Mouse (Mus musculus): Measurements from ENCODE around the gene Cry2.
"Not testable (repeated sequence)": the region's sequence is repeated elsewhere in the genome, so short reads cannot be mapped to it uniquely, and the experiment has no call there.

Gene Cry2

GRCm38 (mm10) chr2:92422388-92423135 lies 11.3 kb downstream of the Cry2 start:
- no peak for DNase-seq (ENCODE audit: low spot score)

DNA sequence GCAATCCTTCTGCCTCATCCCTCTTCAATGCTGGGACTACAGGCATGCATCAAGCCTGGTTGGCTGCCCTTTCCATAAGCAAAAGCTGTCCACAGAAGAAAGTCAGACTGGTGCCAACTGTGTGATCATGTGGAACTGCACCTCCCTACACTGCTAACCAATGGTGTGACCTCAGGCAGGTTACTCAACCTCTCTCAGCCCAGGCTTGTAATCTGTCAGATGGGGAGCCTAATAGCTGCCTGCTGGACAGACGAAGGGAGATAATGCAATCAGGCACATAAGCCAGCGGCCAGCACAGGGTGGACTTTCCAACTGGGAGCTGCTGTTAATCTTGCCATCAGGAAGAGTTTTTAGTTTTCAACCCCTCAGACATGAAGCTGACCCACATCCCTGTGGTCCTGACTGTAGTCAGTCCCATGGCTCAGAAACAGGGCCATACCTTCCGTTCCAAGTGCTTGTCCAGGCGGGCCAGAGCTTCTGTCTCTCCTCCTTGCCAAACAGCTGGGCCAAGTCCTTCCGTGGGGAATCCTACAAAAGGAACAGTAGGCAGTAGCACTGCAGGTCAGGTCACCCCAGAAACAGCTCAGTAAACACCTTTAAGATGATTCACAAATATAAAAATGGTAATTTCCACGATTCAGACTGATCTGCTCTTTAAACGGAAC lies 12.0 kb downstream of the Cry2 start:
- no peak for DNase-seq (ENCODE audit: low spot score)

DNA sequence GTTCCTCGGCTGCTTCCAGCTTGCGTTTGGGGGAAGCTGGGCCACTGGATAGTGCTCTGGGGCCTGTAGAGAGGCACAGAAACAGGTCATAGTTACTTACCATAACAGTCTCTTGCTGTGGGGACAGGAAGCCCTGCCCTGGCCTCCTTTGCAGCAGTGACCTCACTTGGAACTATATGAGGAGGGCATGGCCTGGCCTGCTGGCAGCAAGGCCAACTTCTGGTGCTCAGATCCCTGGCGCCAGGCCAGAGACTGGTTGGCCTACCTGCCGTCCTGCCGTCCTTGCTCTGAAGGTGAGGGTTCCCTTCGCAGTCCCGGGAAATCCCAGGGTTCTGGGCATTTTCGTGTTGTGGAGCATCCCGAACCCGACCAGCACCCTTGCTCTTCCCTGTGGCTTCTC lies 22.1 kb downstream of the Cry2 start:
- no peak for DNase-seq (ENCODE audit: low spot score)

GRCm38 (mm10) chr2:92408309-92409045 lies 25.4 kb downstream of the Cry2 start:
- no peak for DNase-seq (ENCODE audit: low spot score)

DNA sequence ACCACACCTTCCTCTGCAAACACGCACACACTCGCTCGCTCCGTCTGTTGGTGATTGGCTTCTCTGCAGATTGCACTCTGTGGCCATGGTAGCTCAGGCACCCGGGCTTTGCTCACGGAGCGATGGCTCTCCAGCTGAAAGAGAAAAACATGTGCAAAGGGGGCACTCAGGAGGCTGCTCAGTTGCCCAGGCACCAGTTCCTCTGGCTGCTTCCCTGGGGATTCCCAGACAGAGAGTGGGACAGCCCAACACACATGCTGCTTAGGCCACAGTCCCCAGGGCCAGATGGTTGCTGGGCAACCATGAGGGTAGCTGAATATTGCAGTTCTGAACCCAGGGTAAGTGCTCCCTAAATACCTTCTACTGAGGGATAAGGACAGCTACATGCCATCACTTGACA lies 28.2 kb downstream of the Cry2 start:
- no peak for DNase-seq (ENCODE audit: low spot score)

DNA sequence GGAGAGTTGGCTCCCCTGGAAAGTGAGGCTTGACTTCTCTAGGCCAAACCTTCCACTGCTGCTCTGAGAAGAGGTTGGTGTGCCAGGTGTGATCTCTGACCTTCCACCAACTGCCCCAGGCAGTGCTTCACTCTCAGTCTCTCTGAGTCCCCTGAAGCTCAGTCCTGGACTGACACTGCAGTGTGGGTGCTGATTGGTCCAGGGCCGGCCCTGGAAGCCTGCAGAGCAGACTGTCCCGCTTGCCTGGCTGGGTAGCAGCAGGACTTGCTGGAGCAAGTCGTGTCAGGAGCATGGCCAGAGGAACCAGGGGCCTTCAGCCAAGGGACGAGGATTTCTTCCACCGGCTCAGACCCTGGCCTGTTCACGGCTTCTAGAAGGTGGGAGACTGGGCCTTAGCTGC lies 29.1 kb downstream of the Cry2 start:
- no peak for DNase-seq (ENCODE audit: low spot score)

DNA sequence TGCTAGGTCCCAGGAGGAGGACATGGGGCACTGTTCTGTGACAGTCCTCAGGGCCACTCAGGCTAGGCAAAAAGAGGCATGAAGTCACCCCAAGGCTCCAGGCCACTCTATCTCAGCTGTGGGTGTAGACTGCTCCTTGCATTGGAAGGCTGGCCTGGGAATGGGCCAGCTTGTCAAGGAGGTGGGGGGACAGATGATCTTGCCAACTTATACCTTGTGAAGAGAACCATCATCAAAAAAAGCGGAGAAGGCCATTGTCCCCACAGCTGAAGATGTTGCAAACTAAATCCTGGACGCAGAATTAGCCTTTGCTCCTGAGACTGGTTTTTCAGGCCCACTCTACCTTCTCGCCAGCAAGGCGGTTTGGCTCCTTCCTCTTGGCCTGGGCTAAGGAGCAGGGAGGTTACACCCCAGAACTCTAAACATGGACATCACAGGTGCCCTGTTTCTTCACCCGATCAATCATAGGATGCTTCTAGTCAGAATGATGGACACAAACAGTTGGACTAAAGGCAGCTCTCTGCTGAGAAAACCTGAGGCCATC lies 30.0 kb downstream of the Cry2 start:
- no peak for DNase-seq (ENCODE audit: low spot score)

- DNase-seq (ENCODE audit: low spot score): no peak
These were observed 31.1 kb downstream of the Cry2 start for GRCm38 (mm10) chr2:92402591-92403326.

- no peak for DNase-seq (ENCODE audit: low spot score)
These were observed 32.7 kb downstream of the Cry2 start, which contains the start of gene Mapk8ip1 for GRCm38 (mm10) chr2:92401091-92401561. Gene Mapk8ip1 (minus strand): TSS chr2:92401263.

DNA sequence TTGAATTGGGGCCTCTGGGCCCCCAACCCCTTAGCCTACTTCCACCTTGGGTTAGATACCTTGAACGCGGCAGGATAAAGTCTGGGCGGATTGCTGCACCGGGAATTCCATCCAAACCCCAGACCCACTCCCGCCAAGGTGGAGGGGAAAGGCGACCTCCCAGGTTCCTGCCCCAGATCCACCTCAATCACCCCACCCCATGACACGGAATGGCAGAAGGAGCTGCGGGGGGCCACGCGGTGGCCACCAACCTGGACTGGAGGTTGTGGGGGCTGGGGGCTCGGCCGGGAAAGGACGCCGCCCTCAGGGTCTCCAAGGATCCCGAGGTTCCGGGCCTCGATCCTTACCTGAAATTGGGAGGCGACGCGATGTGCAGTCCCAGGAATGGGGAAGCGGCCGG lies 33.2 kb downstream of the Cry2 start:
- DNase-seq (ENCODE audit: low spot score): no peak

- not testable (repeated sequence) for DNase-seq (ENCODE audit: low spot score)
These were observed 34.0 kb downstream of the Cry2 start for GRCm38 (mm10) chr2:92399877-92400276.

GRCm38 (mm10) chr2:92397436-92397835 lies 36.4 kb downstream of the Cry2 start:
- no peak for DNase-seq (ENCODE audit: low spot score)

DNA sequence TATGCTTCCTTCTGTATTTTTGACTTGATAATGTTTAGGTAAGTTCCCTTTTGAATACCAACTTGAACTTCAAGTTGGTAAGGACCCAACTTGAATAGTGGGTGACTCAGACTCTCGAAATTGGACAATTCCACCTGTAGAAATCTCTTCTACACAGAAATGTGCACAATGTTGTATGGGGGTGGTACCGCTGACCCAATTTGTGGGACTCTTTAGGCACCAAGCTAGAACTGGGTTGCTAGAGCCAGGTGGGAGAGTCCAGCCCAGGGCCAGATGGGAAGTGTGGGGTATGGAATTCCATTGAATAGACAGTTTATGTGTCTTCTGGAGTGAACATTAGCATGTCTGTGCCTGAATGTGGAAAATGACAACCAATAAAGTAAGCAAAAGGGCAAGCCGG lies 38.3 kb downstream of the Cry2 start:
- DNase-seq (ENCODE audit: low spot score): no peak

GRCm38 (mm10) chr2:92392318-92393264 lies 41.3 kb downstream of the Cry2 start:
- DNase-seq (ENCODE audit: low spot score): no peak

GRCm38 (mm10) chr2:92391703-92392317 lies 42.0 kb downstream of the Cry2 start:
- DNase-seq (ENCODE audit: low spot score): no peak

DNA sequence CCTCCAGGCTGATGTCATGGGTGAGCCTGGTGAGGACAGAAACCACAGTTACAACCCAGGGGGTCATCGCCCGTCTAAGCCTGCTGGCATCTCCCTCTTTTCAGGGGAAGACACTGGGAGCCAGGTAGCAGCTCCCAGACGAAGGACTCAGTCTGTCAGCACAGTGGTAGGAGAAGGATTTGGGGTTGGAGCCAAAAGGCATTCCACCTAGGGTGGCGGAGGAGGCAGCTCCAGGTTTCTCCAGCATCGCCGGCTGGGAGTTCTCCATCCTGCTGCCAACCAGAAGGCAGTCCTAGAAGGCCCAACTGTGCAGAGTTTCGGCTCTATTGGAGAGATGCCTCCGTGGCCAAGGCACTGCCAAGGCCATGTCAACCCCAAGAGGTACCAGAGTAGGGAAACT lies 42.7 kb downstream of the Cry2 start:
- DNase-seq (ENCODE audit: low spot score): no peak

GRCm38 (mm10) chr2:92390206-92390930 lies 43.5 kb downstream of the Cry2 start:
- DNase-seq (ENCODE audit: low spot score): no peak

DNA sequence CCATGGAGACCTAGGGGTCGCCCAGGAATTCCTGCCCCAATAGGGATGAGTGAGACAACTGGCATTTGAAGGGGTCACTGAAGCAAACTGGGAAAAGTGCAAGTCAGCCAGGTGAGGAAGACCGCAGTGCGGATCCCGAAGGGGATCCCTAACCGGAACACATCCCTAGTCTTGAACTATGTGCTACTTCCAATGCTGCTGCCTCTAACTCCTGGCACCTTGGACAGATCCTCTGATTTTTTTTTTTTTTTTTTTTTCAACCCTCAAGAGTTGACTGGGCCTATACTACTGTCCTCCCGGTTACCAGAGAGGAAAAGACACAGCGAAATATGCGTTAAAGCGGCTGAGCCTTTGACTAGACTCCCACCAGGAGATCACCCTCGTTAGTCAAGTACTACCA lies 44.2 kb downstream of the Cry2 start:
- no peak for DNase-seq (ENCODE audit: low spot score)

DNA sequence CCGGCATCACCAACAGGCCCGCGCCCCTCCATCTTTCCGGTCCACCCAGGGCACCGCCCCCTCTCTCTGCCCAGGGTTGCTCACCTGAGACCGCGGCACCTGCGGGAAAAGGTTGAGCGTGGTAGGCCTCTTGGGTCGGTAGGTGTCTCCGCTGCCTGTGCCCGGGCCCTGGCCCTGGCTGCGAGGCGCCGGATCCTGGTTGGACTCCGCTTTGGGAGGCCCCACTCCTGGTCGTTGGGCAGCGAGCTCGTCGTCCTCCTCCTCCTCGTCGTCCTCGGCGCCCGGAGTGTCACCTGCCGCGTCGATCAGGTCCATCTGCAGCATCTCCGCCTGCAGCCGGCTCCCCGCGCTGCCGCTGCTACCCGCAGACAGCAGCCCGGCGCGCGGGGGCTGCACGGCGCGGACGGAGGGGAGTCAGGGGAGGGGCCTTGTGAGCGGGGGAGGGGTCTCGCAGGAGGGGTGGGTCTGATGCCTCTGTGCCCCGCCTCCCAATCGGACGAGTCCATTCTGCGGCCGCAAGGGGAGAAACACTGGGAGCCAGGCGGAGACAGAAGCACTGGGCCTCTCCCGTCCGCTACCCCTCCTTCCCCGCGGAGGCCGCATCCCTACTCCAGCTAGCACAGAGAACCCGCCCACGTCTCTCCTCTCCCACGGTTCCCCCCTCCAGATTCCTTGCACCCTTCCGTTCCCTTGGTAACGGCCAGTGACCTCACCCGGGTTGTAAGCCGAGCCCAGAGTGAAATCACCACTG lies 44.8 kb downstream of the Cry2 start:
- peak; percentile 40 for DNase-seq (ENCODE audit: low spot score)
